Mouse (Mus musculus) heart, postnatal 4 days (tissue): Measurements from ENCODE around the gene Krr1. TPM values are rescaled to one million over a fixed set of nuclear protein-coding genes. Genes with fewer than 3 reads are reported as not detected.
"Not testable (repeated sequence)": the region's sequence is repeated elsewhere in the genome, so short reads cannot be mapped to it uniquely, and the experiment has no call there.

ENCODE experiments used
- DNase-seq: peaks from one replicate; pipeline ENCODE4 v3.0.0; 2021
- total RNA-seq, 2 experiments: library from RNA; stranded (reverse); gene quantifications; 2 replicates each; pipeline ENCODE4 v1.2.3; 2021

Krr1 gene
- total RNA-seq, 2 experiments from 2014 or later = 22.9 to 24.2 TPM

DNA sequence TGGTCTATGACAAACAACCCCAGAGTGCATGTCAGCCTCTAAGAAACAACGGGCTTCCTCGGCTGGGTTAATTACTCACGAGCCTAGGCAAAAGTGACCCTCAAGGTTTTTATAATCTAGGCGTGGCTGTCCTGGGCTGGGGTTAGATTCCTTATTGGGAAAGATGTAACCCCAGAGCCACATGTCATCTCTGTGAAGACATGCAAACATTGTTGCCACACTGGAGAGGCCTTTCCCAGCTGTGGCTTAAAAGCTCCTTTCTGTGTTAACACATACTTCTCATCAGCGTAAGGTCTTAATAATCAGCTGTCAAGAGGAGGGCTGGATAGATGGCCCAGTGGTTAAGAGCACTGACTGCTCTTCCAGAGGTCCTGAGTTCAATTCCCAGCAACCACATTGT, 10.6 kb downstream of the Krr1 start:
- DNase-seq = no peak

DNA sequence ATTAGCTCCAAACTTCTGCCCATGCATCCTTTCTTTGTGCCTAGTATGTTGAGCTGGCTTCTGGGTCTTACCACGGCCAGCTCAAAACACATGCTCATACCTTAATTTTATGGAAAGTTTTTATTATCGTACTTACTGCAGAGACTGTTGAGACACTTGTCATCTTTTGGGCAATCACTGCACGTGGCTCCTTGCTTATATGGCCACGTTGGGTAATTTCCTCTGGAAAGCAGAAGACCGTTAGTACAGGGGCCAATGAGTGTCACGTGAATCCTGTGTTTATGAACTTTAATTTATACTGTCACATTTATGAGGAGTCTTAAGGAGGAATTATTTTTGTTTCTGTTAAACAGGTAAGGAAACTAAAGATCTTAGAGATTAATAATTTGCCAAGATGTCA, 14.0 kb downstream of the Krr1 start:
- DNase-seq = no peak

DNA sequence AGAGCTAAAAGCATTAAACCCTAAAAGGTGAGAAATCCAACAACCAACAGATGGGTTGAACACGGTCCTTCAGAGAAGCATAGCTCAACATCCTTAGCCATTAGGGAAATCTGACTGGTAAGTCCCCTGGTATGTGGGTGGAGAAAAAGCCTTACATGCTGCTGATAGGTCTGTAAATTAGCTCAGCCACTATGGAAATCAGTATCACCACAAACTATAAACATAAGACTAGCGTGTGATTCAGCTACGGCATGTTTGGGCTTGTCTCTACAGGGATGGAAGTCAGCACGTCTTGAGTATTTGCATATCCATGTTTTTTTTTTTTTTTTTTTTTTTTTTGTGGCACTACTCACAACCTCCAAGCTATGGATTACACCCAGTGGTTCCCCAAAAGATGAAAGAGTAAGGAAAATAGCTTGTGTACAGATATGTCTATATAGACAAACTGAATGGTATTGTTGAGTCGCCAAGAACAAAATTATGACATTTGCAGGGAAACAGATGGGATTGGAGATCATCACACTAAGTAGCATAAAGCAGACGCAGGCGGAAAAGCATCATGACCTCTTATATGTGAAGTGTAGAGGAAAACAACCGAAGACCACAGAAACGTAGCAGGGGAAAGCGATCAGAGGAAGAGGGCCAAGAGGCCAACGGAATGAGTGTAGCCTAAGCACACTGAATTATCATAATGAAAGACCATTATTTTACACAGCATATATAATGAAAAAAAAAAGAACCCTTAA, 23.5 kb downstream of the Krr1 start:
- DNase-seq = no peak

DNA sequence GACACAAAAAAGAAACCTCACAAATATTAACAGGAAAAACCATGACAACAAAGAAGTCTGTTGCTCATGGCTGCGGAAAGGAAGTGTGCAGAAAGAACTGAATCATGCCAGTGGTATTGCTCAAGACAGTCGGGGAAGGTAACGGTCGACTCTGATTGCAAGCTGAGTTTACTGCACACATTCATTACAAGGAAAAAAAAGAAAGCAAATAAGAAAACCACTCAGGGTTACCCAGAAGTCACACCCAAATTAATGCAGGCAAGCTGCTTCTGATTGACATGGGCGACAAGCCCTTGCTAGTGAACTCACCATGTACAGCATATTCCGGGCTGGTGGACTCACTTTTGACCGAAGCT, 24.1 kb downstream of the Krr1 start:
- no peak for DNase-seq

DNA sequence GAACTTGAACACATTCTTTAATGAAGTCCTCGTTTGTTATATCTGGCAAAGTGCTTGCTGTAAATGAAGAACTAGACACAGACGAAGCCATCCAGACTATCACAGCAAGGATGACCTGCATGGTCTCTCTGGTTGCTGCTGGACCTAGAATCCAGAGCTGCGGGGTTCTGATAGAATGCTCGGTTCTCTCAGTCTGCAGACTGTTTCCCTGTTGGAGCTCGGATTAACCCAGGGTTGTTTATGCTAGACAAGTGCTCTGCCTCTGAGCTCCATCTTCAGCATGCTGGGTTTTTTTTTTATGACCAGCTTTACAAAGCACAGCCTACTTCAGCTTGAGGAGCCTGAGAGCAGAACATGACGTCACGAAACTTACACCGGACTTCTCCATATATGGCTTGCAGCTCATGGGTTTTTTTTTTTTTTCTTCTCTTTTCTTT, 24.5 kb downstream of the Krr1 start:
- DNase-seq = no peak

DNA sequence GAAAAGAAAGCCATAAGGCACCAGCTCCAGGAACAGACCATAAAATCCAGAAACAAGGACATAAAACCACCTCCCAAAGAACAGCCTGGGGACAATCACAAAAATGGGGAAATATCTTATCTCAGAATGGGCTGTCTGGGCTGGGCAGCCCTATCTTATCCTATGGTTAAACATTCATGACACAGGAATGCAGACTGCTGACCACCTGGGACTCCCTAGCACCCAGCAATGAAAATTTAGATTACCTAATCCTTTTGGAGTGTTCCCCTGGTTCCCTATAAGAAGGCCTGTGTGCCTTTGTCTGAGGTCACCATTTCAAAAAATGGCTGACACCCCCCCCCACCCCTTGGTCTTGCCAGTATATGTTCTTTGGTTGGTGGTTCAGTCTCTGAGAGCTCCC, 25.2 kb downstream of the Krr1 start:
- no peak for DNase-seq

DNA sequence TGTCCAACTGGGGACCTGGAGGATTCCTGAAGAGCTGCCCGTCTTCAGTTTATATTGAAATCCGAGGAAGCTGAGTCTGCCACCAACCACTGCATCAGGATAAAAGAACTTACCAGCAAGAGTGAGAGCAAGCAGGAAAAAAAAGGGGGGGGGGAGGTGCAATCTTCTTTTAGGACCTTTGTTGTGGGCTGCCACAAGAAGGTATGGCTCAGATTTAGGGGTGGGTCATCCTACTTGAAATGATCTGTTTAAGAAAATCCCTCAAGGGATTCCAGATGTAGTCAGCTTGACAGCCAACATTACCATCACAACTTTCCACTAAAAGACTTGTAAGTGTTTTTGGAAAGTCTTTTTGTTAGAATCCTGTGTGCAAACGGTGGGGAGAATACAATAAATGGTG, 27.3 kb downstream of the Krr1 start:
- no peak for DNase-seq

DNA sequence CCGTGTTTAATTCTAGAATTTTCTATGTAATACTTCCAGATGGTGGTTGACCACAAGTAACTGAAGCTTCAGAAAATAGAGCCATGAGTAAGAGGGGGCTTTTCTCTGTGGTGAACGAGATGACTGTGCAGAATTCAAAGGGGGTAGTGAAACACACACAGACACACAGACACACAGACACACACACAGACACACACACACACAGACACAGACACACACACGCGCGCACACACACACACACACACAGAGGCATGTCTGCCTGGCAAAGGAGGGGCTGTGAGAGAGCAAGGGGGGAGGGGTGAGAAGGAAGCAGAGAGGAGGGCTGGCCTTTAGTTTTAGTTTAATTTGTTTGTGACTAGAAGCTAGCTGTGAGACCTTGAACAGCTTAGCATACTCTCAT, 28.1 kb downstream of the Krr1 start:
- no peak for DNase-seq

DNA sequence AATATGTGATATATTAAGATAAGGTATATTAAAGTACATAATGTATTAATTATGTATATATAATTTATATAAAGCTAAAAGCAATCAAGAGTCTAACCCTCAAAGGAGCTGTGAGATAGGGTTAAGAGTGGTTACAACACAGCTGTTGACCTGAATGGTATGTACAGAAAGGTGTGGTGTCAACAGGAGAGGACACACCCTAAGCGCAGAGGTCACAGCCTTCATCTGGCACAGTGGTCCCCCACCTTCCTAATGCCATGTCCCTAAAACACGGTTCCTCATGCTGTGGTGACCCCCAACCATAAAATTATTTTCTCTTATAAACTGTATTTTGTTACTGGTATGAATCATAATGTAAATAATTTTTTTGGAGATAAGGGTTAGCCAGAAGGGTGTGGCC, 28.9 kb downstream of the Krr1 start:
- DNase-seq = no peak

DNA sequence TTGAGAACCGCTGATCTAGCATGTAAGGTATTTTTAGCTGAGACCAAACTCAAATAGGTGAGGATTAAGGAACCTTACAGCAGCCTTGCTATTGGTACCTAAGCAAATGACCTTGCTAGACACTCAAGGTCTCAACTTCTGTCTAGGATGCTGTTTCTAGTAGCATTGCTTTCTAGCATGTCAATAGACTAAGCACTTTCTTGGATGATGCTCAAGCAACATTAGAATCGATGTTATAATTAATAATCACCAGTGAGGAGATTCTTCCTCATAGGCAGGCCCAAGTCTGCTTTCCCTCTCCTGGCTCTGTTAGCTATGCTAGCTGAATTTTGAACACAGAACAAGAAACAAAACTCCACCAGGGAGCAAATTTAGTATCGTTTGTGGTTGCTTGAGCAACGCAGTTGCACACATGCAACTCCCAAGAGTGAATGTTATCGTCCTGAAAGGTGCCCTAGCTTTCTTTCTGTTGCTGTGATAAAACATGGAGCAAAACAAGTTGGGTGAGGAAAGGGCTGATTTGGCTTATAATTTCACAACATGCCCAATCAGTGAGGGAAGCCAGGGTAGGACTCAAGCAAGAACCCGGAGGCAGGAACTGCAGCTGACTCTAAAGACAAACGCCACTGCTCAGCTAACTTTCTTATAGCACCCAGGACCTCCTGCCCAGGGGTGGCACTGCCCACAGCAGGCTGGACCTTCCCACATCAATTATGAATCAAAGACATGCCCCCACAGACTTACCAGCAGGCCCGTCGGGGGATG, 29.5 kb downstream of the Krr1 start:
- no peak for DNase-seq

DNA sequence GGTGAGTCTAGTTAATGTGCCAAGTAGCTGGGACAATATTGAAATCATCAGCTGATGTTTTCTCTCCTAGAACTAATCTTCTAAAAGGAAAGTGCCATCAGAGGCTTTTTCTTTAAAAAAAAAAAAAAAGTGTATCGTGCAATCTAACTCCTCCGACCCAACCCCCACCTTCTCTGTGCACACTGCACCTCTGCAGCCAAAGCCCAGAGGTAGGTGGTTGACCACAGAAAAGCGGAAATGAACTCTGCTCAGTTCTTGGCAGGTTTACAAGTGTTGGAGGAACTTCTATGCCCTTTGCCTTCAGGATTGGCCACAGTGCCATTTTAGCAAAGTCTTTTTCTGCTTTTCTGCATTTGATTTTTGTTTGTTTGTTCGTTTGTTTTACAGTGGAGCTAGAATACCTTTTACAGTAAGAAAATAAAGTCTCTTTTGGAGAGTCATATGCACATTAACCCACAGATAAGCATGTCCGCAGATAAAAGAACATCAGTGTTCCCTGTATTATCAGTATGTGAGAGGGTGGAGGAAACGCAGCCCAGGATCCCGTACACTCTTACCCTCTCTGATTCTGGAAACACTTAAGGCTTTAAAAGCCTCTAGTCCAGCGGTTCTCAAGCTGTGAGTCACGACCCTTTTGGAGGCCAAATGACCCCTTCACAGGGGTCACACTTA, 30.2 kb downstream of the Krr1 start, which contains the start of gene Glipr1:
TSS of gene Glipr1 (minus strand) at position 88 of the 672 bp plus-strand sequence.
- DNase-seq = no peak

DNA sequence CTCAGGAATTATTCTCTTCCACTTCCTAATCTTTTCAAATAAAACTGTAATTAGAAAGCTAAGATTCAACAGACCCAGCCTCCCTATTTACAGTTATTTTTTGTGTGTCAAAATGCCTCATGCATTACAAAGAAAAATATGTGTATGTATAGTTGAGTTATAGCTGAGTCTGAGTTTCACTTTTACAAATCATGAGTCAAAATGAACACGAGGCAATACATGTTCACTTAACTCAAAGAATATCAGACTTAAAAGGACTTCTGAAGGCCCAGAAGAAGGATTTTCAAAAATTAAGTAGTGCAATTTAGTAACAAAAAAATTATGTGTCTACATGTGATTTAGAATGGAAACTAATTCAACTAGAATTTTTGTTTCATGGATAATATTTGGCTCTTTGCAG, 37.0 kb downstream of the Krr1 start:
- not testable (repeated sequence) for DNase-seq

DNA sequence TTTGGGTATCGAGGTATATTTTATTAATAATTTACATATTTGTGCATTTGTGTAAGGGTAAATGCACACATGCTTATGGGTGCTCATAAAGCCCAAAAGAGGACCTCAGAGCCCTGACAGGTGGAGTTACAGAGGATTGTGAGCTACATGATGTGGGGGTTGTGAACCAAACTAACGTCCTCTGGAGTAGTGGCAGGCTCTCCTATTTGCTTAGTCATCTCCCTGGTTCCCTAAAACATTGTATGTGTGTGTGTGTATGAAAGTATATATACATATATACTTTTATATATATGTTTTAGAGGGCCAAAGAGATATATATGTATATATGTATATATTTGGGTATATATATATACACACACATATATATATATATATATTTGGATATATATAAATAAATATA, 51.1 kb downstream of the Krr1 start:
- no peak for DNase-seq

DNA sequence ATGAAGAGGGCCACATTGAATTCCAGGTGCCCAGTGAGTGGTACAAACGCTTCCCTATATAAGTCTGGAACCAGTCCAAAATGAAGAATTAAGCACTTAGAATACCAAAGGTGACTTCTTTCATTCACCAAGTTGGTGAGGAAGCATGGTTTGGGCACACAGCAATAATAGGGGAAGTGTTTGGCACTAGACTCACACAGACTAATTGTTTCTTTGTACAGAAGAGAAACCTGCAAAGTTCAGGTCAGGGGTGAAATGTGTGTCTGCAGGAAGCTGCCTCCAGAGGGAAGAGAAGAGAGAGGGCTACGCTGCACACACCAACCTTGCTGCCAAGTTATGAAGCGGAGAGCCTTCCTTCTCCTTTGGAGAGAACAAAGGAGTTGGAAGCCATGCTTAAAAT, 56.2 kb downstream of the Krr1 start:
- not testable (repeated sequence) for DNase-seq

Other genes starting within 250 kb of the Krr1 start
- gene Glipr1, start 30.0 kb downstream of the Krr1 start, total RNA-seq = 1 to 10 TPM in 1 of 2 experiments, under 1 TPM in 1; 0.93 to 2.1 TPM
- not detected for gene Glipr1l1, start 87.5 kb downstream of the Krr1 start, total RNA-seq
- gene Glipr1l2, start 110.7 kb downstream of the Krr1 start, total RNA-seq = not detected
- gene Glipr1l3, start 187.7 kb downstream of the Krr1 start, total RNA-seq = not detected
- not detected for gene Caps2, start 191.0 kb downstream of the Krr1 start, total RNA-seq